Mouse (Mus musculus): Measurements from ENCODE around the gene Vsig10l.

Vsig10l gene

GRCm38 (mm10) chr7:43453599-43454355, 9.2 kb upstream of the Vsig10l start:
- DNase-seq (ENCODE audit: low read depth, low spot score), result no peak

- no peak for DNase-seq (ENCODE audit: low read depth, low spot score)
Measured at GRCm38 (mm10) chr7:43454371-43454770, 8.6 kb upstream of the Vsig10l start.

- DNase-seq (ENCODE audit: low read depth, low spot score), result no peak
Measured at GRCm38 (mm10) chr7:43463976-43464375, 1.0 kb downstream of the Vsig10l start.

DNA sequence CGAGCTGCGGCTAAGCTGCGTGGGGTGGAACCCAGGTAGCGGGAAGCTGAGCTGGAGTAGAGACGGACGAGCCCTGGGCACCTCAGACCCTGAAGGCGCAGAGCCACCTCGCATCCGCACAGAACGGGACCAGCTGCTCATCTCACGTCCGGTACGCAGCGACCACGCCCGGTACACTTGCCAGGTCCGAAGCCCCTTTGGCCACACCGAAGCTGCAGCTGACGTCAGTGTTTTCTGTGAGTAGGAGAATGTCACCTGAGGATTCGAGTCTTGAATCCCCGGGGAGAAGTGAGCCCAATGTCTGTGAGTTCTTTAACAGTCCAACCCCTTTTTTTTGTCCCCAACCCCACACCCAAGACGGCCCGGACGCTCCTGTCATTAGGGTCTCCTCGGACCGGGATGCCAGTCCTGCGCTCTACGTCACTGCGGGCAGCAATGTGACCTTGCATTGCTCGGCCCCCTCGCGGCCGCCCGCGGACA, 2.0 kb downstream of the Vsig10l start:
- no peak for DNase-seq (ENCODE audit: low read depth, low spot score)

GRCm38 (mm10) chr7:43465344-43466098, 2.6 kb downstream of the Vsig10l start:
- peak; percentile 72 for DNase-seq (ENCODE audit: low read depth, low spot score)

GRCm38 (mm10) chr7:43466099-43466694, 3.2 kb downstream of the Vsig10l start:
- peak; percentile 52 for DNase-seq (ENCODE audit: low read depth, low spot score)

- no peak for DNase-seq (ENCODE audit: low read depth, low spot score)
Measured at GRCm38 (mm10) chr7:43470373-43470772, 7.4 kb downstream of the Vsig10l start.

GRCm38 (mm10) chr7:43475706-43476105, 12.8 kb downstream of the Vsig10l start:
- no peak for DNase-seq (ENCODE audit: low read depth, low spot score)

GRCm38 (mm10) chr7:43476376-43476775, 13.4 kb downstream of the Vsig10l start:
- no peak for DNase-seq (ENCODE audit: low read depth, low spot score)

DNA sequence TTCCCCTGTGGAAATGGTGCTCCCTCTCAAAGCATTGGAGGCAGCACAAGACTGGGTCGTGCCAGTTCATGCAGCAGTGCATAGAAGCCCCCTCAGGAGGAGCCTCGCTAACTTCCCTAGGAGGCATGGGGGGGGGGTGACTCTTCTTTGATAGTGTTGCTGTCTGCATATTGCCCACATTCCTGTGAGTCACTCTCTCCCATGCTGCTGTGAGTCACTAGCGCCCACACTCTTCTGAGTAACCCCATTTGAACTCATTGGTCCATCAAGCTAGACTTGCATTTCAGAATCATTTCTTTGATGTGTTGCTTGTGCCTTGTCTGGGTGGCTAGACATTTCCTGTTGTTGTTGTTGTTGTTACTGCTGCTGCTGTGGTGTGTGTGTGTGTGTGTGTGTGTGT, 18.2 kb downstream of the Vsig10l start:
- DNase-seq (ENCODE audit: low read depth, low spot score), result no peak

DNA sequence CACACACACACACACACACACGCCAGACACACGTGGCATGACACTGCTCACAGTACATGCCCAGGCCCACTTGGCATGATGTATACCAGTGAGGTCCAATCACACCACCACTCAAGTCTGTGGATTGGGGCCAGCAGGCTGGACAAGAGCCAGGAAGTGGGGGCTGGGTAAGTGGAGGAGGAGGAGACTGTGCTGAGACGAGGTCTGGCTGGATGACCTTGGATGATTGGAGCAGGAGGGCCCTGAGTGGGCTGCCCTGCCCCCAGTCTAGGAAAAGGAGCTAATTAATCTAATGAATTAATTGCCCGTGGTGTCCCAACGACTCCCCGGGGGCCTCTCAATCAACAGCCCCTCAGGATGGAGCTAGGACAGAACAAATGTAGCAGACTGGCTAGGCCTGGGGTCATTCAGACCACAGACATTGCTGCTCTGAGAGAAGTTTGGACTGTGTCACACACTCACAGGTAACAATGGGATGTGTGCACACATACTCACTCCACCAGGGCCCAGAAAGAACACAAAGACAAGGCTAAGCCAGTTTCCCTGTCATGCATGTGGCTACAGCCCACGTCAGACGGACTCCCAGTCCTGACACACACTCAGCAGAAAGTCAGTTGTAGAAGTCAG, 19.3 kb downstream of the Vsig10l start:
- DNase-seq (ENCODE audit: low read depth, low spot score), result no peak

- no peak for DNase-seq (ENCODE audit: low read depth, low spot score)
Measured at GRCm38 (mm10) chr7:43483236-43483635, 20.3 kb downstream of the Vsig10l start.

GRCm38 (mm10) chr7:43488646-43489045, 25.7 kb downstream of the Vsig10l start:
- DNase-seq (ENCODE audit: low read depth, low spot score), result no peak

GRCm38 (mm10) chr7:43489631-43490125, 26.7 kb downstream of the Vsig10l start, which contains the start of gene Iglon5:
Gene Iglon5, minus strand, starts transcription at chr7:43490075.
- DNase-seq (ENCODE audit: low read depth, low spot score), result no peak

DNA sequence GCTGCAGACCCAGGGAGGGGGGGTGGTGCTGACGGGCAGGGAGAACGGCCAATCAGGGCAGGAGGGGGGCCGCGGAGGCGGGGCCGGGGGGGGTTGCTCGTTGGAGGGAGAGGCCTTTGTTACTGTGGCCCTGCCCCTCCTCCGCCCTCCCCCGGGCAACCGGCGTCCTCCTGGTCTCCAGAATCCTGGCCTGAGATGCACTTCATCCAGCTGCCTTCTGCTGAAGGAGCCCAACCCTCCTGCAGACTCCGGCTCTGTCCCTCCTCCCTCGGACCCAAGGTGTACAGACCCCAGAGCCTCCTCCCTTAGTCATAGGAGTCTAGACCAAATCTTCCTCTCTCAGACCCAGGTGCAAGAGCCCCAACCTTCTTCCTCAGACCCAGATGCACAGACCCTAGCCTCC, 27.2 kb downstream of the Vsig10l start:
- DNase-seq (ENCODE audit: low read depth, low spot score), result no peak

GRCm38 (mm10) chr7:43490861-43491260, 27.9 kb downstream of the Vsig10l start:
- no peak for DNase-seq (ENCODE audit: low read depth, low spot score)

DNA sequence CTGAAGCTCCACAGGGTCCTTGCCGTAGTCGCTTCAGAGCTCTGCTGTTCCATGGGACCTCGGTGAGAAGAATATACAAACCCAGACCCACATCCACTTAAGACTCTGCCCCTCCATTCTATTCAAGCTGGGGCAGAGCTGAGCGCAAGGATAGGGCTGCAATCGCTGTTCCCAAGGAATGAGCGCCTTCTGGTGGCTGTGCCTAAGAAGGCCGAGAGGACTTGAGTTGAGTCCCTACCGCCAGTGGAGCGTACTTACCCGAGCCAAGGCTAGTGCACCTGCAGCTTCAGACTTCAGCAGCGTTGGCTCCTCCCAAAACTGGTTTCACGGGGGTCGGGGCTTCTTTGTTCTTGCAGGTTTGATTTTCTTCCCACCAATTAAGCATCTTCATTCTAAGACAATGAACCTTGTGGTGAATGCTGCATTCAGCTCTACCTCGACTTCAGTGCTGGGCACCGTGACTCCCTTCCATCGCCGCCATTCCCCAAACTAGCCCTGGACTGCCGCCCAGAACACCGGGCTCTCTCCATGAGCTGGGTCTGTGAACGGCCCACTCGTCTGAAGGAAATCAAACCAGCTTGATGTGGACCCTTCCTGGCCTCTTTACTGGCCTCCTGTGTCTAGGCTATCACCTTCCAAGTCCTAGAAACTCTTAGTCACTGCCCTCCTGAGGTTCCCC, 32.5 kb downstream of the Vsig10l start:
- no peak for DNase-seq (ENCODE audit: low read depth, low spot score)

DNA sequence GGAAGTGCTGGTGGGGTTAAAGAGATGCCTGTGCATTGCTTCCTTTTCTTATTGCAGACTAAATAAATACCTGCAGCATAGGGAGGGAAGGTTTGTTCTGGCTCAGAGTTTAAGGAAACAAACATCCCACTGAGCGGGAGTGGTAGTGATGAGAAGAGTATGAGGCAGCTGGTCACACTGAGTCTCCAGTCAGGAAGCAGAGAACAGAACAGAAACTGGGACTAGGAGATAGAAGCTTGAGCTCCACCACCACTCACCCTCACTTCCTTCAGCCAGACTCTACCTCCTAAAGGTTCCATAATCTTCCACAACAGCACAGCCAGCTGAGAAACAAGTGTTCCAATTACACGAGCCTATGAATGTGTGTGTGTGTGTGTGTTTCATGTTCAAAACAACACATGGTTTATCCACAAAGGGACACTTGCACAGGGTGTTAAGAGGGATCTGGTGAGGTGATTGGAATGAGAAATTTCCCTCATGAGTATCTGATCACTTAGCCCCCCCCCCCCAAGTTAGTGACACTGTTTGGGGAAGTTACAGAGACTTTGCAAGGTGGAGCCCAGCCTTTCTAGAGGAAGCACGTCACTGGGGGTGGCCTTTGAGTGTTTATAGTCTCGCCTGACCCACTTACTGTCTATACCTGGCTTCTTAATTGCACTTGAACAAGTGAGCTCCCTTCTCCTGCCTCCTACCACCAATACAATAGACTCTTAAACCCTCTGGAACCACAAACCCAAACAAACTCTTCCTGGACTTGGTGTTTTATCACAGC, 48.9 kb downstream of the Vsig10l start:
- DNase-seq (ENCODE audit: low read depth, low spot score), result no peak

DNA sequence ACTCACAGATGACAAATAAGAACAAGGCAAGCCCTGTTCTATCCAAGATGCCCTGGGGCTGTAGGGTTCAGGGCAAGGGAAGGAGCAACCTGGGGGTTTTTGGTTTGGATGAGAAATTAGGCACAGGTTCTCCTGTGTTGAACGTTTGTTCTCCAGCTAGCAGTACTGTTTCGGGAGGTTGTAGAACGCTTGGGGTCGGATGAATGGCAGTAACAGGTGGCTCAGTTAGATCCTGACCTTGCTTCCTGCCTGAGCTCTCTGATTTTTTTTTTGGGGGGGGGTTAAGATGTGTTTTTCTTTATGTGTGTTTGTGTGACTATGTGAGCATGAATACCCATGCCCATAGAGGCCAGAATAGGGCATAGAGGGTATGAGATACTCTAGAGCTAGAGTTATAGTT, 49.6 kb downstream of the Vsig10l start:
- DNase-seq (ENCODE audit: low read depth, low spot score), result no peak

GRCm38 (mm10) chr7:43515076-43515475, 52.1 kb downstream of the Vsig10l start:
- no peak for DNase-seq (ENCODE audit: low read depth, low spot score)
